Mouse (Mus musculus) brain, adult 10 weeks (tissue): Measurements from ENCODE around the gene P2rx1. TPM values are rescaled to one million over a fixed set of nuclear protein-coding genes. Genes with fewer than 3 reads are reported as not detected.

ENCODE experiments used
- polyA plus RNA-seq: library from polyadenylated mRNA; stranded (reverse); fragments of 350-450 nt; fragmentation: Illumina TruSeq; extraction: RNeasy Lipid Tissue Mini Kit (QIAGEN cat#74804); gene quantifications from one replicate; pipeline ENCODE4 v1.2.3, GENCODE M21; 2015; ENCODE audit warnings: low read depth, low replicate concordance

Gene P2rx1
- 0.18 TPM for polyA plus RNA-seq

DNA sequence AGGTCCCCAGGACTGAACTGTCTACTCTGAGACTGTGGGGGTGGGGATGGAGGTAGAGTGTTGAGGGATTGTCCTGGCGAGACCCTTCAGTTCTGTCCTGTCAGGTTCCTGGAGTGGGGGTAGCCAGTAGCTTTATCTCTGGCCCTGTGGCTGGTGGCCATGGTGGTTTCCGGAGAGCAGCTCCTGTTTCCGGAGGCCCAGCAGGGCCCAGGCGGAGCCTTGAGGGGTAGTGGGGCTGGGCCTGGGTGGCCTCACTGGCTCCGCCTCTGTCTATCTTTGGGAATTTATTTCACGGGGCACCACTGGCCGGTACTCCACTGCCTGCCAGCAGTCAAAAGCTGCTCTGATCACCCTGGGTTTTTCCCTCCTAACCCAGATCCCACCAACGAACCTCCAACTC, at the start of gene P2rx1:
Gene P2rx1 (plus strand): TSS at position 333 of the 400 bp plus-strand sequence.

DNA sequence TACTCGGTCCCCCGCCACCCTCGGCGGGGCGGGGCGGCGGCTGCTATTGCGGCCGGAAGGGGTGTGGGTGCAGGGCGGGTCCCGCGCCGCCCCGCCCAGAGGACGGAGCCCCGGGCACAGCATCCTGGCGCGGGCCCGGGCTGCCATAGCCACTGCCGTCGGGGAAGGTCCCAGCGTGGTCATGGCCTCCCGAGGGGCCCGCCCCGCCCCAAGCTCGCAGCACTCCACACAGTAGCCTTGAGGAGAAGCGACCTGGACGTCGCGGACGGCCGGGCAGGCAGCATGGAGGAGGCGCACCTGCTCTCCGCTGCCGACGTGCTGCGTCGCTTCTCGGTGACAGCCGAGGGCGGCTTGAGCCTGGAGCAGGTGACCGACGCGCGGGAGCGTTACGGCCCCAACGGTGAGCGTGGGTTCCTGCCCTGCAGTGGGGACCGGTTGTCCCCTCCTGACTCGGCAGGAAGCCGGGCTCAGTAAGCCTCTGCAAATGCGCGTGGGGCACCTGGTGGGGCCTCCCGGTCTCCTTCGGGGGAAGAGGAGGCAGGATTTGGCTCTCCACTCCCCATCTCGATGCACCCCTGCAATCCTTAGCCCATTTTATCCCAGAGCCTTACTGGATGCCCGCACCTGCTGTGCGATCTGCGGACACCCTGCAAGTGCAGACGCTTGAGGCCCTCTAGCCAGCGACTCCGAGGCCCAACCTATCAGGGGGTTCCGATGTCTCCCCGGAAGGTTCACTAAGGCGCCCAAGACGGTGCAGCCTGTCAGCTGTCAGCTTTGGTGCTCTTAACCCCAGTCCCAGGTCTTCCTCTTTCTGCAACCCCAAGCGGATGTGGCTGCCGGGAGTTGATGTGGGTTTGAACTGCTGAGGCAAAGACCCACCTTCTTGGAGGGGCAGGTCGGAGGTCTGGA, 37.6 kb upstream of the P2rx1 start, which contains the start of gene Atp2a3:
Gene Atp2a3 (plus strand): TSS at position 98 of the 909 bp plus-strand sequence.

DNA sequence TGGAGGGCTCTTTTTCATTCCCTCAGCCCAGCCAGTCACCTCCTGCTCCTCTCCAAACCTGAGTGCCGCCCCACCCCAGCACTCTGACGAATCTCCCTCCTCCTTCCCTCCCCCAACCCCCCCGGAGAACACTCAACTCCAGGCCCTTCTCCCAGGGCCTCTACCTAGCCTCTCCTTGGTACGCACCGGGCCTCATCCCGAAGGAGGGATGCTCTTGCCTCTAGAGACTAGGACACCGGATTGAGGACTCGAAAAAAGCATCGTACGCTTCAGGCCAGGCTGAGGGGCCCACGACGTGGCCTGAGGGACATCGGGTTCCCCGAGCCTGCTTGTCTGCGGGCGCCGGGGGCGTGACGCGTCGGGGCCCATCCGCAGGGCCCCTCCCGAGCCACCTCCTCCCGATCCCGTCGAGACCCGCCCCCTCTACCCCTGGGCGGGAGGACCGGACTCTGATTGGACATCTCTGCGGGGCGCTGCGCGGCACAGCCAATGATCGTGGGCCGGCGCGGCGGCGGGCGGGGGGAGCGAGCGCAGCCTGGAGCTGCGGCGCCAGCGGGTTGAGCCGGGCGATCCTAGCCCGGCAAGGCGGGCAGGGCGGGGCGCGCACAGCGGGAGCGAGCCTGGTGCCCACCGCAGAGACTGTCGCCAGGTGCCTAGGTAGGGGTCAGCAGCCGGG, 19.7 kb downstream of the P2rx1 start, which contains the start of gene Camkk1:
Gene Camkk1 (plus strand): TSS at position 538 of the 676 bp plus-strand sequence.

GRCm38 (mm10) chr11:73047542-73047996, 48.7 kb downstream of the P2rx1 start, which contains the start of gene Ncbp3:
Ncbp3 (plus strand) TSS chr11:73047783.

Other genes with a start within 250 kb of the P2rx1 start
- 14.8 TPM for gene Cyb5d2, start 203.0 kb upstream of the P2rx1 start, polyA plus RNA-seq
- gene Zzef1, start 202.9 kb upstream of the P2rx1 start, polyA plus RNA-seq, result 23.2 TPM
- 6.2 TPM for gene Atp2a3, start 37.9 kb upstream of the P2rx1 start, polyA plus RNA-seq
- 90.5 TPM for gene Camkk1, start 19.9 kb downstream of the P2rx1 start, polyA plus RNA-seq
- gene Ncbp3, start 48.7 kb downstream of the P2rx1 start, polyA plus RNA-seq, result 4.7 TPM
- gene Itgae, start 91.5 kb downstream of the P2rx1 start, polyA plus RNA-seq, result 0.22 TPM
- 0.15 TPM for gene Haspin, start 139.2 kb downstream of the P2rx1 start, polyA plus RNA-seq
- gene P2rx5, start 161.3 kb downstream of the P2rx1 start, polyA plus RNA-seq, result 1.4 TPM
- 66.8 TPM for gene Emc6, start 177.9 kb downstream of the P2rx1 start, polyA plus RNA-seq
- gene Tax1bp3, start 178.0 kb downstream of the P2rx1 start, polyA plus RNA-seq, result 17.3 TPM
- 14.1 TPM for gene Ctns, start 199.9 kb downstream of the P2rx1 start, polyA plus RNA-seq
- gene Shpk, start 200.4 kb downstream of the P2rx1 start, polyA plus RNA-seq, result 3.3 TPM
- 0.21 TPM for gene Trpv1, start 235.2 kb downstream of the P2rx1 start, polyA plus RNA-seq